Mouse (Mus musculus): Measurements from ENCODE around the gene Smdt1. TPM values are rescaled to one million over a fixed set of nuclear protein-coding genes. Genes with fewer than 3 reads are reported as not detected.
"Not testable (repeated sequence)": the region's sequence is repeated elsewhere in the genome, so short reads cannot be mapped to it uniquely, and the experiment has no call there.

The Smdt1 gene
- polyA plus RNA-seq, 1 experiment from 2014 or later, result 440 TPM

DNA sequence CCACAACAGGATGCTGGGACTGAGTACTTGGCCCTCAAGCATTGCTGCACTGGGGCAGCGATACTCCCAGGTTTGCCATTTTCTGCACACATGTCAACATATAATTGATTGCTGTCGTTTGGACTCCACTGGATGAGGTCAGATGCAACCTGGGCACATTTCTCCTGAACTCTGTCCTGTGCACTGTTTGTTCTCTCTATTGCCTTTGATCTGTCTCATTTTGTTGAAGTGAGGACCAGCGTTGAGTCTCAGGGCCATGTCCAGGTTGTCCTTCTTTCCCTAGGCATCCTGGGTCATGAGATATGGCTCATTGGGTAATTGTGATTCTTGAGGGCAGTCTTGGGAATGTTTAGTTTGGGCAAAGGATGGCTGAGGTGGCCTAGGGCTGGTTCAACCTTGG lies 57.2 kb downstream of the Smdt1 start:
- H3K9ac ChIP-seq (replicated peaks); H3K27me3 ChIP-seq (replicated peaks); H3K4me3 ChIP-seq (replicated peaks); ATAC-seq (ENCODE audit: low FRiP score); H3K4me2 ChIP-seq; H3K9me3 ChIP-seq (replicated peaks); H3K4me1 ChIP-seq; H3K36me3 ChIP-seq; H3K27ac ChIP-seq (replicated peaks): not testable (repeated sequence)
- WGBS, result 88% methylated on average over 3 of the region's 3 CpGs

Small RNAs within 50 kb of the gene (microRNA-seq; reads per million reads assigned to microRNA genes)
- not detected for gene Mir7684

Other genes starting within 250 kb of the Smdt1 start
- gene Ccdc134, start 211.0 kb upstream of the Smdt1 start, polyA plus RNA-seq (2015; fragmentation: Nextera tagmentation; extraction: Ambion mirVana), result 11.1 and 13.6 TPM in 2 replicates
- gene Srebf2, start 191.8 kb upstream of the Smdt1 start, polyA plus RNA-seq (2015; fragmentation: Nextera tagmentation; extraction: Ambion mirVana), result 187 and 190 TPM in 2 replicates
- 4.6 and 6.7 TPM in 2 replicates for gene Shisa8, start 126.1 kb upstream of the Smdt1 start, polyA plus RNA-seq (2015; fragmentation: Nextera tagmentation; extraction: Ambion mirVana)
- gene Tnfrsf13c, start 114.6 kb upstream of the Smdt1 start, polyA plus RNA-seq (2015; fragmentation: Nextera tagmentation; extraction: Ambion mirVana), result 0.66 and 0.90 TPM in 2 replicates
- gene Cenpm, start 94.2 kb upstream of the Smdt1 start, polyA plus RNA-seq (2015; fragmentation: Nextera tagmentation; extraction: Ambion mirVana), result 17.8 and 23.4 TPM in 2 replicates
- gene 1500009C09Rik, start 86.6 kb upstream of the Smdt1 start, polyA plus RNA-seq (2015; fragmentation: Nextera tagmentation; extraction: Ambion mirVana), result 13.0 and 18.4 TPM in 2 replicates
- gene Sept3, start 64.1 kb upstream of the Smdt1 start, polyA plus RNA-seq (2015; fragmentation: Nextera tagmentation; extraction: Ambion mirVana), result 338 and 367 TPM in 2 replicates
- 0.10 and 0.13 TPM in 2 replicates for gene Wbp2nl, start 40.0 kb upstream of the Smdt1 start, polyA plus RNA-seq (2015; fragmentation: Nextera tagmentation; extraction: Ambion mirVana)
- 33.4 and 41.8 TPM in 2 replicates for gene Naga, start within 50 bp of the Smdt1 start, polyA plus RNA-seq (2015; fragmentation: Nextera tagmentation; extraction: Ambion mirVana)
- gene Pheta2, start within 50 bp of the Smdt1 start, polyA plus RNA-seq (2015; fragmentation: Nextera tagmentation; extraction: Ambion mirVana), result 2.4 and 6.6 TPM in 2 replicates
- gene Ndufa6, start 15.4 kb downstream of the Smdt1 start, polyA plus RNA-seq (2015; fragmentation: Nextera tagmentation; extraction: Ambion mirVana), result 409 and 417 TPM in 2 replicates
- gene Cyp2d22, start 41.3 kb downstream of the Smdt1 start, polyA plus RNA-seq (2015; fragmentation: Nextera tagmentation; extraction: Ambion mirVana), result 2.1 and 3.3 TPM in 2 replicates
- not detected in 2 replicates for gene Cyp2d11, start 55.1 kb downstream of the Smdt1 start, polyA plus RNA-seq (2015; fragmentation: Nextera tagmentation; extraction: Ambion mirVana)
- gene Cyp2d10, start 68.2 kb downstream of the Smdt1 start, polyA plus RNA-seq (2015; fragmentation: Nextera tagmentation; extraction: Ambion mirVana), result not detected in 2 replicates
- not detected in 2 replicates for gene Cyp2d9, start 94.5 kb downstream of the Smdt1 start, polyA plus RNA-seq (2015; fragmentation: Nextera tagmentation; extraction: Ambion mirVana)
- gene Cyp2d12, start 216.1 kb downstream of the Smdt1 start, polyA plus RNA-seq (2015; fragmentation: Nextera tagmentation; extraction: Ambion mirVana), result not detected in 2 replicates